Mouse (Mus musculus) ovary, postnatal 10 days (tissue): Measurements from ENCODE around the gene Zfp768.
A peak's percentile ranks its signal among the peaks of the same experiment; 100 is the strongest.
"Not testable (repeated sequence)": the region's sequence is repeated elsewhere in the genome, so short reads cannot be mapped to it uniquely, and the experiment has no call there.

Experiments
- DNase-seq: peaks from one replicate; pipeline ENCODE4 v3.0.0; 2022; ENCODE audit warnings: low spot score

Gene Zfp768

DNA sequence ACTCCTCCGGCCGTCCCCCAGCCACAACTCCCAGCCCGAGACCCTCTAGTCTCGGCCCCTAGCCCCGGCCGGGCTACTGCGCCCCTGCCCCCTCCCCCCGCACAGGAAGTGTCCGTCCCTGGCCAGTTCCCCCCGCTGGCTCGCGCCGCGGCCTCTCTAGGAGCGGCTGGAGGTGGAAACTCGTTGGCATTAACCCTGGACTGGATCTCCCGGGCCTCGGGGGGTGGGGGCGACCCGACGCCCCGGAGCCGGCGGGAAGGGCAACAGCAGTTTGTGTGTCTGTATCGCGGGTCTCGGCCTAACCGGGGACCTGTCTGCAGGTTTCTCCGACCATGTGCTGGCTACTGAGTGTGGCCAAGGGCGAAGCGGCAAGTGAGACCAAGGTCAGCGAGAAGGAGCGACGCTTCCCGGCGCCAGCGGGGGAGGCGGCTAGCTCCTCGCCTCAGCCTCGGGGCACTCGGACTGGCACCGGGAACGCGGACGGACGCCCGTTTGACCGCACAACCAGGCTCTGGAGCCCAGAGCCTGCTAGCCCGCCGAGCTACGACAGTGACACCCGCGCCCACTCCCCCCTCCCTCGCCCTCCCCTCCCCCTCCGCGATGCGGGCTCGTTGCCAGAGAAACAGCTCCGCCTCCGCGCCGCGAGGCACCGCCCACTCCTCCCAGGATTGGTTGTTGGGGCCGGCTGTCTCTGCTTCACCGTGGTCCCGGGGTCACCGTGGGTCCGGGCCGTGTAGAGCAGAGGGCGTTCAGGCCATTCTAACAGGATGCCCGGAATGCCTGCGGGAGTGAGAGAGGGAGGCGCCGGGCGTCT lies at the start of gene Zfp768:
Gene Zfp768, minus strand, starts transcription at position 78 of the 814 bp plus-strand sequence.
- peak; percentile 99 for DNase-seq

DNA sequence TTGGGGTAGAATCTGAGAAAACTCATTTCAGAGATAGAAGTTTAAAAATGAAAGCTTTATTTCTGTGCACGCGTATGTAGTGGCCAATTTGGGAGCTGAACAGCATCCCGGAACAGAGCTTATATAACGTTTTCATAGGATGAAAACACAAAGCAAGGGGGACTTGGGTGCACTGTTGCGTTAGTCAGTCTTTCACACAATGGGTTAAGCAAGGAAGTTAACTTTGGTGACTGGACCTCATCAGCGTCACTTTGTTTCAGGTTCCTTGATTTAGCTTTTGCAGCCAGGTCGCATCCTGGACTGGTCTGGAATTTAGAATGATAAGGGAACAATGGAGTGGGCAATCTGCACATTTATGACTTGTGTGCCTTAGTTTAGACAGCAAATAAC lies 48.5 kb upstream of the Zfp768 start:
- no peak for DNase-seq

DNA sequence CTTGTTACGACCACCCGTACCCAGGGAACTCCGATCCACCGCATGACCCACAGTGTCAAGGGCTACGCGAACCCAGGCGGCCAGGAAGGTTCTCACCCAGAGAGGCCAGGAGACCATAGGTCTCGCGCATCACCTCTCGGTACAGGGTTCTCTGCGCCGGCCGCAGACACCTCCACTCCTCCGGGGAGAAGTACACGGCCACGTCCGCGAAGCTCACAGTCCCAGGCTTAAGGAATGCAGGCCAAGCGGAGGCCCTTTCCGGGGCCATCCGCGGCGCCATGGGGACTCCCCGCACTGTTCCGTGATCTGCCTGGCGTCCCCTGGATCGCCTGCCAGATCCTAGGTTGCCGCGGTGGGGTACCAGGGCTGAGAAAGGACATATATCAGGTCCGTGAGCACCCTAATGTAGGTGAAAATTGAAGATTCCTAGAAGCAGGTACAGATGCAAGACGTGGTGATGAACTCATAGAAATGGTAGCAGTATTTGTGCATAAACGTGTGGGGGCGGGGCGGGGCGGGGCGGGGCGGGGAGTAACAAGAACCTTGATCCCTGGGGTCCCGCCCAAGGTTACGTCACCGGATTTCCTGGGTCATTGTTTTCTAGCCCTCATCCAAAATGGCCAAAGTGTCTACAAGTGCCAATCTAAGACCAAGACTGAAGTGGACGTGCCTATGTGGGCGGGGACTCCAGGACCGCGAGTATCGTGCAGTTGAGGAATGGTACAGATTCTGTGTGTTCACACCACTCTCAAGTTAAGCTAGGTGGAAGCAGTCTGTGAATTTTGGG lies 48.0 kb upstream of the Zfp768 start, which contains the start of gene E430018J23Rik:
Gene E430018J23Rik, minus strand, starts transcription at position 473 of the 787 bp plus-strand sequence.
- peak; percentile 88 for DNase-seq

DNA sequence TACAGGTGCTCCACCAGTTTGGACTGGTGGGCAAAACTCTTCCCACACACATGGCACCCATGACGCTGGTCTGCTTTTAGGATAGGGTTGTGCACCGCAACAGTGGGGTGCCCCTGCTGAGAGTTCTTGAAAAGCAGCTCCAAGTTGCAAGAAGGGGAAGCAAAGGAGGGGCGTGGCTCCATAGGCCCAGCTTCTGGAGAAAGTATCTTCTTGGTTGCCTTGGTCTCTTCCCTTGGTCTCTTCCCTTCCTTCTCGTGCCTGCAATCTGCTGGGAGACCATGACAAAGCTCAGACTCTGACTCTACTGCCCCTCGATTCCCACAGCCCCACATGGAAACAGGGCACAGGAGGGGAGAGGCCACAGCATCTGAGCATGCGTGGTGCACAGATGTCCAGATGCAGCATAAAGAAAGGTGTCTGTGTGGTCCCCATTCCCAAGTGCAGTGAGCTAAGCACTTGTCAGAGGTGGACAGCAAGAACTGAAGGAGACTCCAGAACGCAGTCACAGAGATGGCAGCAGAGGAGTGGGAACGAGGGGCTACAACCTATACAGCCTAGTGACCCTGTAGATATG lies 46.9 kb upstream of the Zfp768 start:
- DNase-seq: no peak

DNA sequence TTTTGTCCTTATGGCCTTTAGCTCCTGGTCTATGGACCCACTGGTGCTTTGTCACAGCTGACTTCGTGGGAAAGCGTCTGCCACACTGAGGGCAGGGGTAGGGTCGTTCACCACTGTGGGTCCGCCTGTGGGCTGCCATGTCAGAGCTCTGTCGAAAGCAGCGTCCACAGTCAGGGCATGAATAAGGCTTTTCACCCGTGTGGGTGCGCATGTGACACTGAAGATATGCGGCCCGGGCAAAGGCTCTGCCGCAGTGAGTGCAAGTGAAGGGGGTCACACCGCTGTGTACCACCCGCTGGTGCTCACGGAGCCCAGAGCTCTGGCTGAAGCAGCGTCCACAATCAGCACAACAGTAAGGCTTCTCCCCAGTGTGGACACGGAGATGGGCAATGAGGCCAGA lies 46.1 kb upstream of the Zfp768 start:
- DNase-seq: no peak

DNA sequence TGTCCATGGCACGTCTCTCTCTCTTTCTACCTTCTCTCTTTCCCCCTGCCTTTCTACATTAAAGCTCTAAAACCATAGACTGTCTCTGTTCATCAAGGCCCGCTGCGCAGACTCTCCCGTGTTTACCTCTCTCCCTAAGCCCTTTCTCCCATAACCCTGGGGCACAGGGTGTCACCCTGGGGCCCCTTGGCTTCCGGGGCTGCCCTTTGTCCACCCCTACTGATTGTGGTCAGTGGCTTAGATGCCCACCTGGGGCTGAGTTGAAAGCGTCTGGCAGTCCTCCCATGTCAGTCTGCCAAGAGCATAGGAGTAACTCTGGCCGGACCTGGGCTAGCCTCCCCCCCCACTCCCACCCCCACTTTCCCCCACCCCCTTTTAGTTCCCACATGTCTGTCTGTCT lies 44.9 kb upstream of the Zfp768 start:
- no peak for DNase-seq

DNA sequence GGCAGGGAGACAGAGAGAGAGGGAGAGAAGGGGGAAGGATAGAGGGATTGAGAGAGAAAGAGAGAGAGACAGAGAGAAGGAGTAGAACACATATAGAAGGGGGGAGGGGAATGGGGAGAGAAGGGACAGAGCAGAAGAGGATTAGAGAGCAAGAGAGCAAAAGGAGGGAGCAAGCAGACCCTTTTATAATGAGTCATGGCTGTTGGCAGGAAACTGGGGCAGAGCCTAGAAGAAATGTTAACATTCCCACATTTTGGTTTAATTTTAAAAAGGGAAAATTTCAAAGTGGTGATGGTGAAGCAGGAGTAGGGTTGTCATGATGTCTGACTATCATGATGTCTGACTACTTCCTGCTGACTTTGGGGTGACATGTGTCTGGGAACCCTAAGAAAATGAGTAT lies 42.8 kb upstream of the Zfp768 start:
- not testable (repeated sequence) for DNase-seq

DNA sequence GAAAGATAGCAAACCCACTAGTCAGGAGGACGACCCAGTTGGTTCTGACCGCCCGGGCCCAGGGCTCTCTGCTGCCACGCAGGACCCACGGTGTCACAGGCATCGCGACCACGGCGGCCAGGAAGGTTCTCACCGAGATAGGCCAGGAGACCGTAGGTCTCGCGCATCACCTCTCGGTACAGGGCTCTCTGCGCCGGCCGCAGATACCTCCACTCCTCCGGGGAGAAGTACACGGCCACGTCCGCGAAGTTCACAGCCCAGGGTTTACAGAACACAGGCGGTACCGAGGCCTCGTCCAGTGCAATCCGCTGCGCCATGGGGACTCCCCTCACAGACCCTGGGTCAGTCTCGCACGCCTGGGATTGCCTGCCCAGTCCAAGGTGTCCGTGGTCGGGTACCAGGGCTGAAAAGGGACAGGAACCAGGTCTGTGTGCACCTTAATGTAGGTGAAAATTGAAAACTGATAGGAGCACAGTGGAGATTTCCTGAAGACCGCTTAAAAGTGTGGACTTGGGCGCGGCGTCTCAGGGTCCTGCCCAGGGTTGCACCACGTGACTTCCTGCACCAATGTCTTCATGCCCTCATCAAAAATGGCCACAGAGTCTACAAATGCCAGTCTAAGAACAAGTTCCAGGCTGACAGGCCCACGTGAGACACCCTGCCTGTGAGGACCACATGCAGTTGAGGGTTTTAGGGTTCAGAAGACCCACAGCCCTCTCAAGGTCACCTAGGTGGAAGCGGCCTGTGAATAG lies 41.4 kb upstream of the Zfp768 start, which contains the start of gene 9130019O22Rik:
Gene 9130019O22Rik, minus strand, starts transcription at position 526 of the 752 bp plus-strand sequence.
- DNase-seq: peak; percentile 71

DNA sequence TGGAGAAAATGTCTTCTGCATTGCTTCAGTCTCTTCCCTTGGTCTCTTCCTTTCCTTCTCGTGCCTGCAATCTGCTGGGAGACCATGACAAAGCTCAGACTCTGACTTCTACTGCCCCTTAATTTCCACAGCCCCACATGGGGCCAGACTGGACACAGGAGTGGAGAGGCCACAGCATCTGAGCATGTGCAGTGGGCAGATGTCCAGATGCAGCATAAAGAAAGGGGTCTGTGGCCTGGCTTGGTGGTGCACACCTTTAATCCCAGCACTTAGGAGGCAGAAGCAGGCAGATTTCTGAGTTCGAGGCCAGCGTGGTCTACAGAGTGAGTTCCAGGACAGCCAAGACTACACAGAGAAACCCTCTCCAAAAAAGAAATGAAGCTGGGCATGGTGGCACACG lies 40.2 kb upstream of the Zfp768 start:
- DNase-seq: not testable (repeated sequence)

DNA sequence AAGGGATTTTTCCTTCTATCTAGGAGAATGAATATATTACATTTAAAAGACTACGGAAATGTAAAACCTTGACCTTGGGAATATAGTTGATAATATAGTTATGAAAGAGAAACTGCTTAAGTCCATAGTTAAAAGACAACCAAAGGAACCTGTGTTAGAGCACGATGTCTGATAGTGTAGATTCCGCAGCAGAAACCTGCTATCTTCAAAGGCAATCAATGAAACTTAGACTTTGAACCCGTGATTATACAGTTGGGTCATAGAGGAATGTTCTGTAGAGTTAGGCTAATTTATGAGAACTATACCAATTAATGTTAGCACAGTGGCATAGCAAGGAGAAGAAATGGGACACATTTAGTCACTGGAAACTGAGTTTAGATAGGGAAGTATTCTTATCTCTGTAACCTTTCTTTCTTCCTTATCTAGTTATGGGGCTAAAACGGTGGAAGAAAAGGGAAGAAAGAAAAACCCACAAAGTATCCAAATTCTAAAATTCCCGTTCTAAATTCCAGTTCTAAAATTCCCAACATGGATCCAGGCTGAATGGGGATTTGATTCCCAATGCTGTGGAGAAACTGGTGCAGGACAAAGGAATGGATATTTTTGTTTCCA lies 33.0 kb upstream of the Zfp768 start:
- no peak for DNase-seq

DNA sequence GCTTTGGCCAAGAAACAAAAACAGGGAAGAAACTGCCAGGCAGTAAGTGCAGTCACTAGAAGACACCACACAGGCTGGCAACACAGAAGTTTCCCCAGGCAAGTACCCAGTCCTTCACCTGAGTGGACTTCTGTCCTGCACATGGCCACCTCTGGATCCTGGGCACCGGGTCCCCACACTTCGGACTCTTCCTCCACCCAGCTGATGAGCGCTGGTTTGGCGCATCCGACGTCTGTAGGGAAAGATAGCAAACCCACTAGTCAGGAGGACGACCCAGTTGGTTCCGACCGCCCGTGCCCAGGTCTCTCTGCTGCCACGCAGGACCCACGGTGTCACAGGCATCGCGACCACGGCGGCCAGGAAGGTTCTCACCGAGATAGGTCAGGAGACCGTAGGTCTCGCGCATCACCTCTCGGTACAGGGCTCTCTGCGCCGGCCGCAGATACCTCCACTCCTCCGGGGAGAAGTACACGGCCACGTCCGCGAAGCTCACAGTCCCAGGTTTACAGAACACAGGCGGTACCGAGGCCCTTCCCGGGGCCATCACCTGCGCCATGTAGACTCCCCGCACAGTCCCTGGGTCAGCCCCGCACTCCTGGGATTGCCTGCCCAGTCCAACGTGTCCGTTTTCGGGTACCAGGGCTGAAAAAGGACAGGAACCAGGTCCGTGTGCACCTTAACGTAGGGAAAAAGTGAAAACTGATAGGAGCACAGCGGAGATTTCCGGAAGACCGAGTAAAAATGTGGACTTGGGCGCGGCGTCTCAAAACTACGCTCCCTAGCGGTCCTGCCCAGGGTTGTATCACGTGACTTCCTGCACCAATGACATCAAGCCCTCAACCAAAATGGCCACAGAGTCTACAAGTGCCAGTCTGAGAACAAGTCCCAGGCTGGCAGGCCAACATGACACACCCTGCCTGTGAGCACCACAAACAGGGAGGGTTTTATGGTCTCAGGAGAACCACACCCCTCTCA lies 30.2 kb upstream of the Zfp768 start, which contains the start of gene Zfp747:
Gene Zfp747, minus strand, starts transcription at position 780 of the 975 bp plus-strand sequence.
- peak; percentile 84 for DNase-seq

DNA sequence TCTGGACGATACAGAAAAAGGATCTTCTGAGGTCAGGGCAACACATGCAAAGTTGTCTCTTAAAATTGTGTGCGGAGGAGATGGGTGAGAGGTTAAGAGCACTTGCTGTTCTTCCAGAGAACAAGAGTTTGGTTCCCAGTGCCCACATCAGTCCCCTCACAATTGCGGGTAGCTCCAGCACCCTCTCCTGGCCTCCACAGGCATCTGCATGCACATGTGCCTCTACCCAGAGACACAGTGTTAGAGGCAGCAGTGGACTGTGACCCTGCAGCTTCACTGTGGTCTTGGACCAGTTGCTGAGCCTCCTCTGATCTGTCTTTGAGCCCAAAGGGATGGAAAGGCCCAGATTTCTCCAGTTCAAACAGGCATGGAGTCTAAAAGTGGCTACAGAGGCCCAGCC lies 26.5 kb upstream of the Zfp768 start:
- not testable (repeated sequence) for DNase-seq

DNA sequence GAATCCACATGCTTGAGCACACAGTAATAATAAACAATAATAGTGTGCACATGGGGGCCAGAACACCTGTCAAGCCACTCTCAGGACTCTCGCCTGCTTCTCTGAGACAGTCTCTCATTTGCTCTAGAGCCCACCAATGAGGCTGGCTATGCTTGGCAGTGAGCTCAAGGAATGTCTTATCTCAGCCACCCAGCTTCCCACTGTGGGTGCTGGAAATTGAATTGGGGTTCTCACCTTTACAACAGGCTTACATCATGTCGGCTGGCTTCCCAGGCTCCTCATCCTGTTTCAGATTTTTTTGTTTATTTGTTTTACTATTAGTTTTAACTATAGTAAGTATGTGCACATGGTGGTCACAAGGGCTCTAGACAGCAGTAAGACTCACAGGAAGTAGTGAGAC lies 25.8 kb upstream of the Zfp768 start:
- DNase-seq: no peak

DNA sequence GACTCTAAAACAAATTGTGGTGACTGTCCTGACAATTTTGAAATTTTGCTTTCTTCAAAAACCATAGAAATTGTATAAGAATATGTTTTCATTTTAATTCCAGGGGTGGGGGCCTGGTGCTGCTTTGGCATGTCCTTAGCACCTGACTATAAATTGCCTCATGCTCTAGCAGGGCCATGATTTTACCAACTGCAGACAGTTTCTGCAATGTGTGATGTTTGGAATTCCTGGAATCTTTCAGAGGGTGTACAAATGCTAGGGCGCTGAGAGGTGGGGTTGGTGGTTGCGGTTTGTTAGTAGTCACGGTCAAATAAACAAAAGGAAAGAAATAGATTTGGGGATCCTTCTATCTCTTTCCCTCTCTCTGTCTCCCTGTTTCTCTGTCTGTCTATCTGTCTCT lies 20.9 kb upstream of the Zfp768 start:
- no peak for DNase-seq

DNA sequence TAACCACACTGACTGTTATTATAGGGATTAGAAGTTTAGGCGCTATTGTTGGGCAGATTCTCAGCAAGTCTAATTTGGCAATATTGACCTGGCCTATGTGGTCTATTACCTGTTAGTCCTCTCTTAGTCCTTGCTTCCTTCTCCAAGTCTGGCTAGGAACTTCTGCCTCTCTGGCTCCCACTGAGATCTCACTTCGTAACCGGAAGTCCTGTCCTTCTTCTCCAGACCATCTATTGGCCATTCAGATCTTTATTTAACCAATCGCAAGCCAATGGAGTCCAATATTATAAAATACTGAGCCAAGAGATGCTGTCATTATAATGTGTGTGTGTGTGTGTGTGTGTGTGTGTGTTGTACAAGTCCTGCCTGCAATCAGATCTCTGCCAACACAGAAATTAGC lies 18.8 kb upstream of the Zfp768 start:
- DNase-seq: no peak

DNA sequence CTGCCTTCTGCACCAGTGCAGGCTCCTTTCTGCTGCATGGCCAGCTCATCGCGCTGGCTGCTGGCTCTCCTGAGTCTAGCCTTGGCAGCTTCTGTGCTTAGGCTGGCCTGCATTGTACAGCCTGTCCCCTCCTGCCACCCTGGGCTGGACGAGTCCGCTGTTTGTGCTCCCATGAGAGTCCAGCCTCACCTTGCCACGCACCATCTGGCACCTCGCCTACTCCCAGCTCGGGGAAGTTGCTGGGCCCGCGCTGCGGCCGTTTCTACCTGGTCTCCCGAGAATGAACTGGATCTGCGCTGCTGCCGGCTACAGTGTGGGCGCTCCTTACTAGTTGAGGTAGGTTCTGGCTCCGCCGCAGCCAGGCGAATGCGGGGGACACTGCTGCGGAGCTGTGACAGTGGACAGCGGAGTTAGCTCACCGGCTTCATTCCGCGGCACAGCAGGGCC lies 18.1 kb upstream of the Zfp768 start:
- DNase-seq: no peak

DNA sequence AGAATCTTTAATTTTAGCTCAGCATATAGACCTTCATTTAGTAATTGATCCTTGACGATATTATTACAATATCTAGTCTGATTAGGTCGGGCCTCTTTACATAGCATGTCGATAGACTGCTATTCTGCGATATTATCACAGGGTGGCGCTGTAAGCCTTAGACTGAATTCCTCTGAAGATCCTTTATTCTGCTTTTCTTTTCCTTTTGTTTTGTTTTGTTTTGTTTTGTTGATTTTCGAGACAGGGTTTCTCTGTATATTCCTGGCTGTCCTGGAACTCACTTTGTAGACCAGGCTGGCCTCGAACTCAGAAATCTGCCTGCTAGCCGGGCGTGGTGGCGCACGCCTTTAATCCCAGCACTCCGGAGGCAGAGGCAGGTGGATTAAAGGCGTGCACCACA lies 17.0 kb upstream of the Zfp768 start:
- DNase-seq: not testable (repeated sequence)

DNA sequence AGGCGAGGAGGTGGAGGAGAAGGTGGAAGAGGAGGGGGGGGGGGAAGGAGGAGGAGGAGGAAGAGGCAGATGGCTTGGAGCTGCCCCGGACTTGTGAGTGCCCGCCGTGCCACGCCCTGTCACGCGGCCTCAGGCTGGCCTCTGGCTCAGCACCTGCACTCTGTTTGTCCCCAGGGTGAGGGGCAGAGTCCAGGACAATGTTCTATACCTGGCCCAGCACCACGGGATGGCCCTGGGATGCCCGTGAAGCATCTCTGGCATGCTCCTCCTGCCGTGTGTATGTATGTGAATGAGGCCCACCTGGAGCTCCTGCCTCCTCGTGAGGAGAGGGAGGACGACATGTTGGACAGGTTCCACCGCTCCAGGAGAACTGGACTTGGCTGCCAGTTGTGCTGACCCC lies 16.1 kb upstream of the Zfp768 start:
- DNase-seq: no peak

DNA sequence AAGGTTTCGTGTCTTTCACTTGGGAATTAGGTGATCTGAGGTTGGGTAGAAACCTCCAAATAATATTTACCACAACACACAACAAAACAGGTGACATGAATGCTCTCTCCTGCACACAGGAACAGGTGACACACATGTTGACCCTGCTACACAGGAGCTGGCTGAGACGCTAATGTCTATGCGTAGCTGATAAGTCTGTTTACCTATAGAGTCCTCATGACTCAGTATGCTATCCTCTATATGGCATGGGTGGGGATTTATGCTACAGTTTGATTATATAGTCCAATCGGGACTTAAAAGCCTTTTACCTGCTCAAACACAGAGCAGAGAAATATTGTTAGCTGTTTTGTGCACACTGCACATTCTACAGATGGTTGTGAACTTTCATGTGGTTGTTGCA lies 14.9 kb upstream of the Zfp768 start:
- DNase-seq: no peak

DNA sequence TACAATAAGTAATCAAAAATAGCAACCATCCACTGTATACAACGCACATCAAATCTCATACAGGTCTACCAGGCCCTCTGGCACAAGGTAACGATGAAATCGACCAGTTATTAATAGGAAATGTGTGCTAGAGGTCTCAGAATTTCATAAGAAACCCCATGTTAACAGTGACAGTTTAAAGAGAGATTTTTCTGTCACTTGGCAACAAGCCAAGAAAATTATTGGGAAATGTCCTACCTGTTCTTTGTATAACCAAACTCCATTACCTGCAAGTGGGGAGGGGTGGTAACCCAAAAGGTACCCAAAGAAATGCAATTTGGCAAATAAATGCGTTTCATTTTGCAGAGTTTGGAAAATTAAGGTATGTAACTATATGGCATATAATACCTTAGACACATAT lies 13.1 kb upstream of the Zfp768 start:
- no peak for DNase-seq
